Mouse (Mus musculus): Measurements from ENCODE around the gene Gm20388. TPM values are rescaled to one million over a fixed set of nuclear protein-coding genes. Genes with fewer than 3 reads are reported as not detected.

Gm20388 gene
- polyA plus RNA-seq, 1 experiment from 2014 or later = not detected

- ATAC-seq (replicated peaks) = no peak
- H3K4me1 ChIP-seq = no peaks in the 10 kb centered on the region
- 99% methylated on average over 4 of the region's 4 CpGs for WGBS
- no peak overlapping the region for H3K27ac ChIP-seq (replicated peaks)
- no peaks in the 10 kb centered on the region for H3K9me3 ChIP-seq
- no peak overlapping the region for H3K4me2 ChIP-seq (replicated peaks)
- no peak overlapping the region for H3K9ac ChIP-seq (replicated peaks)
- peaks cover 77% of the 10 kb centered on the region for H3K36me3 ChIP-seq
- no peaks in the 10 kb centered on the region for H3K27me3 ChIP-seq
- H3K4me3 ChIP-seq = no peak overlapping the region
Measured at GRCm38 (mm10) chr8:123832757-123833156, 3922.1 kb downstream of the Gm20388 start.

DNA sequence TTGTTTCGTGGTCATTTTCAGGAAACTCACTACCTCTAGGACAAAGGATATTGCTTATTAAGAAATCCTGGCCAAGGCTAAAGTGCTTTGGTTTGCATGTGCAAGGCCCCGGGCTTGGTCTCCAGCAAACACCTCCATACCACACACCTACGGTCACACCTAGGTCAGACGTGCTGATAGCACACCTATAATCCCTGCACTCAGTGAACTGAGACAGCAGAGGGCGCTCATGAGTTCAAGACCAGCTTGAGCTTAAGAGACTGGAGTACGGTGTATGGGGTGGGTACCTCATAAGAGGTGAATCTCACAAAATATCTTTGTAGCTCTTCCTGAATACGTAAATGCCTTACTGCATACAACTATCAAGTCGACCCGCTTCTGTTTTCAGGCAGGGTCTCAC is 3924.8 kb downstream of the Gm20388 start:
- ATAC-seq (replicated peaks) = no peak
- Histone ChIP-seq H3K9ac (replicated peaks) (no peak overlapping the region), H3K27ac (replicated peaks) (no peak overlapping the region), H3K36me3 (peaks cover 63% of the 10 kb centered on the region), H3K4me2 (replicated peaks) (no peak overlapping the region), H3K4me3 (no peak overlapping the region), H3K9me3 (no peaks in the 10 kb centered on the region), H3K4me1 (no peaks in the 10 kb centered on the region), H3K27me3 (no peaks in the 10 kb centered on the region)
- WGBS = 59% methylated on average over 9 of the region's 9 CpGs

- H3K9ac ChIP-seq (replicated peaks) = no peak overlapping the region
- ATAC-seq (replicated peaks) = no peak
- no peaks in the 10 kb centered on the region for H3K27me3 ChIP-seq
- WGBS = 73% methylated on average over 6 of the region's 6 CpGs
- H3K36me3 ChIP-seq = peaks cover 54% of the 10 kb centered on the region
- H3K4me2 ChIP-seq (replicated peaks) = no peak overlapping the region
- H3K4me3 ChIP-seq = no peak overlapping the region
- H3K4me1 ChIP-seq = no peaks in the 10 kb centered on the region
- no peak overlapping the region for H3K27ac ChIP-seq (replicated peaks)
- no peaks in the 10 kb centered on the region for H3K9me3 ChIP-seq
Measured at GRCm38 (mm10) chr8:123836354-123836753, 3925.7 kb downstream of the Gm20388 start.

DNA sequence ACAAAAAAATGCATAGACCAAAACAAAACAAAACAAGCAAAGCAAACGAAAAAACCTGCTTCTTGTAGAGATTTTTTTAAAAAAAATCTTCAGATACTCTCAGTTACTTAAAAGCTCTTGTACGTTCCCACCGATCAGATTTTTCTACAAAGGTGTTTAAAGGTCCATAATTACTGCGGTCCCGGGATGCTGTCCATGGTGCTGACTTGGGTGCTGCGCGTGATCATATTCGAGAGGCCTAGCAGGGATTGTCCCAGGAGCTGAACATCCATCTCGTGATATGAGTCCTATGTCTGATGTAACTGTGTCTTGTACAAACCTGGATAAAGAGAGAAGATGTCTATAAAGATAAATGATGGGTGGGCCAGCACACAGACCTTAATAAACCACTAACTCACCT is 3927.9 kb downstream of the Gm20388 start:
- Histone ChIP-seq H3K27me3 (no peaks in the 10 kb centered on the region), H3K36me3 (peaks cover 44% of the 10 kb centered on the region), H3K4me1 (no peaks in the 10 kb centered on the region), H3K27ac (replicated peaks) (no peak overlapping the region), H3K4me2 (replicated peaks) (no peak overlapping the region), H3K4me3 (no peak overlapping the region), H3K9me3 (no peaks in the 10 kb centered on the region), H3K9ac (replicated peaks) (no peak overlapping the region)
- WGBS = 77% methylated on average over 9 of the region's 9 CpGs
- ATAC-seq (replicated peaks) = no peak

- 94% methylated on average over 15 of the region's 15 CpGs for whole genome bisulfite sequencing
Measured at GRCm38 (mm10) chr8:123840578-123841345, 3930.1 kb downstream of the Gm20388 start.

DNA sequence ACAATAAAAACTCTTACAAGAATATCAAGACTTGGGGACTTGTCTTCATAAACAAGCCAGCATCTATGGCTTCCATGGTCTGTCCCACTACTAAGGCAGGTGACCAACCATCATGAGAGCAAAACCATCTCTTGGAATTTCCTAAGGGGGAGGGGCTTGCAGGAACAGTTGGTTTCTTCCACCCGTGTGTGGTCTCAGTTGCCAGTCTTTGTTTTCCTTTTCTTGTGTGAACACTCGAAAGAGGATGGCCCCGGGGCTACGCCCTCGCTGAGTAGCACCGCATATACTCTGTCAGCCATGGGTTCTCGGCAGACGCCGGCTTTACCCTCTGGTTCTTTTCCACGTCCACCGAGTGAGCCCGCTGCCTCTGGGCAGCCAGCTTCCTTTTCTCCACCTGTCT is 3931.4 kb downstream of the Gm20388 start:
- Histone ChIP-seq H3K27ac (replicated peaks) (no peak overlapping the region), H3K4me2 (replicated peaks) (no peak overlapping the region), H3K4me3 (no peak overlapping the region), H3K36me3 (peaks cover 19% of the 10 kb centered on the region), H3K9me3 (no peaks in the 10 kb centered on the region), H3K4me1 (0 out of 2 replicates have a peak, but pooled peaks cover 3% of the 10 kb centered on the region), H3K9ac (replicated peaks) (no peak overlapping the region), H3K27me3 (no peaks in the 10 kb centered on the region)
- no peak for ATAC-seq (replicated peaks)
- 85% methylated on average over 12 of the region's 12 CpGs for WGBS

More at GRCm38 (mm10) chr8:123840578-123841345, 3930.1 kb downstream of the Gm20388 start:
- no peak overlapping the region for H3K9ac ChIP-seq (replicated peaks)
- H3K9me3 ChIP-seq = no peaks in the 10 kb centered on the region
- H3K4me3 ChIP-seq = no peak overlapping the region
- H3K4me1 ChIP-seq = 0 out of 2 replicates have a peak, but pooled peaks cover 3% of the 10 kb centered on the region
- H3K27ac ChIP-seq (replicated peaks) = no peak overlapping the region
- no peak overlapping the region for H3K4me2 ChIP-seq (replicated peaks)
- ATAC-seq (replicated peaks) = no peak
- no peaks in the 10 kb centered on the region for H3K27me3 ChIP-seq
- H3K36me3 ChIP-seq = peaks cover 24% of the 10 kb centered on the region

- no peaks in the 10 kb centered on the region for H3K9me3 ChIP-seq
- H3K9ac ChIP-seq (replicated peaks) = no peak overlapping the region
- 74% methylated on average over 7 of the region's 7 CpGs for WGBS
- H3K4me1 ChIP-seq = 0 out of 2 replicates have a peak, but pooled peaks cover 7% of the 10 kb centered on the region
- ATAC-seq (replicated peaks) = no peak
- peaks cover 10% of the 10 kb centered on the region for H3K36me3 ChIP-seq
- H3K27ac ChIP-seq (replicated peaks) = peak overlapping the region; percentile 57
- H3K4me2 ChIP-seq (replicated peaks) = no peak overlapping the region
- no peak overlapping the region for H3K4me3 ChIP-seq
- no peaks in the 10 kb centered on the region for H3K27me3 ChIP-seq
Measured at GRCm38 (mm10) chr8:123844341-123844740, 3933.7 kb downstream of the Gm20388 start.

DNA sequence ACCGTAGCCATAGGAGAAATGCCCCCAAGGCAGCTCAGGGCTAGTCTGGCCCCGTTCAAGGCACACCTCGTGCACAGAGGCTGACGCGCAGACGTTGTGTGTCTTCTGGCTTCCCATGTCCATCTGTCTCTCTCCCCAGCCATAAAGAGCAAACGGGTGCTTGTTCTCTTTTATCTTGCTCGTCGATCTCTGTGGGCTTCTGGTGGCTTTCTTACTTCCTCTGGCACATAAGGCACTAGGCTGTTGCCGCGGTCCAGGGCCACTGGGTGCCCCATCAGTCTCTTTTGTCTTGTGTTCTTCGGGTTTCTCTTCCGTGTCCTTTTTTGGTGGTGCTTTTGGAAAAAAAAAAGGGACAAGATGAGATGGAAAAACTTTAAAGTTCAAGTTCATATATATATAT is 3934.5 kb downstream of the Gm20388 start:
- Histone ChIP-seq H3K4me2 (replicated peaks) (no peak overlapping the region), H3K27ac (replicated peaks) (peak overlapping the region; percentile 57), H3K9ac (replicated peaks) (no peak overlapping the region), H3K9me3 (no peaks in the 10 kb centered on the region), H3K4me3 (no peak overlapping the region), H3K27me3 (no peaks in the 10 kb centered on the region), H3K36me3 (peaks cover 7% of the 10 kb centered on the region; the same call in 1 of the 2 replicates), H3K4me1 (0 out of 2 replicates have a peak, but pooled peaks cover 7% of the 10 kb centered on the region)
- no peak for ATAC-seq (replicated peaks)
- 92% methylated on average over 13 of the region's 13 CpGs for WGBS

DNA sequence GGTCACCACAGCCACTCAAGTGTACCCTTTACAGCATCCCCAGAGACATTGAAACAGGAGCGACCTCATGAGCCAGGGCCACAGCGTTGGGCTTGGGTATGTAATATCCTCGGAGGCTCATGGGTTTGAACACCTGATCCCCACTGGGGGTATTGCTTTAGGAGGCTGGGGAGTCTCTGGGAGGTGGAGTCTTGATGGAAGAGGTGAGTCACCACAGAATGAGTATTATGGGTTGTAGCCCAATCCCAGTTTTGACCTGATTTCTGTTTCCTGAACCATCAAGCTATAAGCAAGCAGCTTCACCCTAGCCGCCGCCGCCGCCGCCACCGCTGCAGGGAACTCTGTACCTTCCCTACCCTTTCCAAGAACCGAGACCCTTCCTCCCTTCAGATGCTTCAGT is 3935.3 kb downstream of the Gm20388 start:
- H3K4me1 ChIP-seq = 0 out of 2 replicates have a peak, but pooled peaks cover 7% of the 10 kb centered on the region
- no peaks in the 10 kb centered on the region for H3K27me3 ChIP-seq
- H3K4me2 ChIP-seq (replicated peaks) = no peak overlapping the region
- no peak overlapping the region for H3K4me3 ChIP-seq
- H3K27ac ChIP-seq (replicated peaks) = no peak overlapping the region
- no peaks in the 10 kb centered on the region for H3K9me3 ChIP-seq
- peaks cover 7% of the 10 kb centered on the region; the same call in 1 of the 2 replicates for H3K36me3 ChIP-seq
- no peak for ATAC-seq (replicated peaks)
- 93% methylated on average over 10 of the region's 10 CpGs for WGBS
- no peak overlapping the region for H3K9ac ChIP-seq (replicated peaks)

DNA sequence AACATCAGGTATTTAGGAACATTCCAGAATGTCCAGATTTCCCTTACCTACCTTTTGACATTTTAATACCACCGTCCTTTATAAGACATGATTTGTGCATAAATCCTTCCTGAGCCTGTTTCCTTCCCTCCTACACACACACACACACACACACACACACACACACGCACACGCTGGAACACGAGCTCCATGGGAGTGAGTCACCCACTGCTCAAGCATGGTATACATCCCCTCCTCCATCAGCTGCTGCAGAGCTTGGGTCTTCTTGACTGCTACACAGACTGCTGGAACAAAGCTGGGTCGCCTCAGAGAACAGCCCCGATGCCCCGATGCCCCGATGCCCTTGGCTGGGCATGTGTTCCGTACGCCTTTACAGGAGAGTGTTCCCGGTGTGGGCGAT is 3935.9 kb downstream of the Gm20388 start:
- WGBS = 93% methylated on average over 12 of the region's 12 CpGs
- ATAC-seq (replicated peaks) = no peak
- H3K9me3 ChIP-seq = no peaks in the 10 kb centered on the region

GRCm38 (mm10) chr8:123847546-123847945 is 3936.9 kb downstream of the Gm20388 start:
- no peak for ATAC-seq (replicated peaks)
- H3K9ac ChIP-seq (replicated peaks) = no peak overlapping the region
- H3K9me3 ChIP-seq = no peaks in the 10 kb centered on the region
- H3K27me3 ChIP-seq = no peaks in the 10 kb centered on the region
- H3K27ac ChIP-seq (replicated peaks) = no peak overlapping the region
- H3K4me1 ChIP-seq = 0 out of 2 replicates have a peak, but pooled peaks cover 7% of the 10 kb centered on the region
- H3K4me3 ChIP-seq = no peak overlapping the region
- H3K36me3 ChIP-seq = peaks cover 3% of the 10 kb centered on the region; the same call in 1 of the 2 replicates
- no peak overlapping the region for H3K4me2 ChIP-seq (replicated peaks)
- WGBS = 65% methylated on average over 3 of the region's 3 CpGs

More for the DNA sequence above, 3935.9 kb downstream of the Gm20388 start:
- Histone ChIP-seq H3K4me3 (no peak overlapping the region), H3K36me3 (peaks cover 7% of the 10 kb centered on the region; the same call in 1 of the 2 replicates), H3K4me1 (0 out of 2 replicates have a peak, but pooled peaks cover 7% of the 10 kb centered on the region), H3K9ac (replicated peaks) (no peak overlapping the region), H3K27me3 (no peaks in the 10 kb centered on the region), H3K4me2 (replicated peaks) (no peak overlapping the region), H3K27ac (replicated peaks) (no peak overlapping the region)

- Histone ChIP-seq H3K4me3 (no peak overlapping the region), H3K9ac (replicated peaks) (no peak overlapping the region), H3K9me3 (no peaks in the 10 kb centered on the region), H3K27me3 (no peaks in the 10 kb centered on the region), H3K4me1 (0 out of 2 replicates have a peak, but pooled peaks cover 6% of the 10 kb centered on the region), H3K27ac (replicated peaks) (no peak overlapping the region), H3K4me2 (replicated peaks) (no peak overlapping the region), H3K36me3 (peaks cover 3% of the 10 kb centered on the region; the same call in 1 of the 2 replicates)
- 90% methylated on average over 4 of the region's 4 CpGs for WGBS
- no peak for ATAC-seq (replicated peaks)
Measured at GRCm38 (mm10) chr8:123849352-123849751, 3938.7 kb downstream of the Gm20388 start.

Measured in forebrain, embryonic 15.5 days (tissue).